ENCODE assay signal across 8 mouse cellular contexts in the genomic region with DNA sequence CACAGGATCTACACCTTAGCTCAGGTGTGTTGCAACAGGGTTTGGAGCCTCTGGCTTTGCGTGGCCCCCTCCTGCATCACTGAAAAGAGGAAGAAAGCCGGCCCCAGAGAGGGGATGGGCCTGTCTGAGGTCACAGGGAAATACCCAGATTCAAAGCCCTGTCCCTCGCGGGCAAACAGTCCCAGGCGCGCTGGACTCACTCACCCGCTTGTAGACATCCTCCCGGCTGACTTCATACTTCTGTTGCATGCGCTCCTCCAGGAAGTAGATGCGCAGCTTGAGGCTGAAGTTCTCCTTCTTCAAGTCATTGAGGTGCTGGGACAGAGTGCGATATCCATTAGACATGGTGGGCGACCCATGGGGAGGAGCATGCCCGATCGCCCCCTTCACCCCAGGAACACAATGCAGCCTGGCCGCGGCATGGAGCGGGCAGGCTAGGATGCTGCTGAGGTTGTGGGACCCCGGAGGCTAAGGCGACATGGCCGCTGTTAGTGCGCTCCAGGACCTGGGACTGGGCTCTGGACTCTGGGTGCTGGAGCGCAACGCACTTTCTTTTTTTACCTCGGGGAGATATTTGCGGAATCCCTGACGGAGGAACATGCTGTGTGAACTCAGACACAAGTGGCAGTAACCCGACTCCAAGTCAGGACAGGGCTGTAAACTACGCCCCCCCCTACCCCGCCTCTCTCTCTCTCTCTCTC.
DNase-seq lines count a peak whose midpoint lies in the region; ATAC-seq and TF ChIP-seq lines count a peak whose summit lies in the region.

No protein-coding gene starts in this region.

- peak overlapping the region; percentile 45 for H3K4me3 ChIP-seq in embryonic facial prominence, embryonic 11.5 days (ENCODE audit: low read depth, low read length)
- H3K4me3 ChIP-seq in heart, embryonic 12.5 days, result peak overlapping the region; percentile 59
- peak overlapping the region; percentile 50 for H3K4me3 ChIP-seq in kidney, embryonic 15.5 days (replicated peaks)
- H3K4me3 ChIP-seq in small intestine, adult 2 months (ENCODE audit: low read depth, low read length), result peak overlapping the region; percentile 69

- no peak for TF ChIP-seq POLR2A in small intestine, adult 2 months (IDR thresholded peaks at IDR 0.05; ENCODE audit: low read depth, low read length)

- peak; percentile 61 for ATAC-seq in embryonic facial prominence, embryonic 11.5 days (replicated peaks; ENCODE audit: insufficient number of reproducible peaks, low FRiP score, low TSS enrichment, low read depth)
- ATAC-seq in heart, embryonic 12.5 days (ENCODE audit: insufficient number of reproducible peaks, low FRiP score), result peak; percentile 72
- ATAC-seq in kidney, embryonic 15.5 days (replicated peaks; ENCODE audit: low FRiP score), result peak; percentile 76

- DNase-seq in ES-CJ7 (ENCODE audit: low read depth, low spot score), result peak; percentile 28
- peak; percentile 48 for DNase-seq in embryonic facial prominence, embryonic 11.5 days (ENCODE audit: low spot score)
- peak; percentile 50 for DNase-seq in lung, postnatal 36 days
- DNase-seq in left cerebral cortex, postnatal 10 days (ENCODE audit: extremely low spot score in 1 of 2, low spot score in 2 of 2), result no peak
- DNase-seq in frontal cortex, postnatal 14 days (ENCODE audit: low spot score in 2 of 2), result no peak

- under 1% methylated on average over 29 of the region's 29 CpGs for WGBS in embryonic facial prominence, embryonic 11.5 days
- WGBS in heart, embryonic 12.5 days, result 1% methylated on average over 29 of the region's 29 CpGs
- under 1% methylated on average over 29 of the region's 29 CpGs for WGBS in kidney, embryonic 15.5 days
- 2% methylated on average over 29 of the region's 29 CpGs for WGBS in small intestine, adult 2 months

- peaks cover 3% of the 10 kb centered on the region; the same call in 1 of the 2 replicates for H3K27me3 ChIP-seq in embryonic facial prominence, embryonic 11.5 days (ENCODE audit: control insufficient read depth, insufficient read depth, low read length)
- 0 out of 2 replicates have a peak, but pooled peaks cover 3% of the 10 kb centered on the region for H3K27me3 ChIP-seq in heart, embryonic 12.5 days (replicated peaks)
- H3K27me3 ChIP-seq in kidney, embryonic 15.5 days, result peaks cover 29% of the 10 kb centered on the region
- no peaks in the 10 kb centered on the region for H3K27me3 ChIP-seq in small intestine, adult 2 months (ENCODE audit: control insufficient read depth, insufficient read depth, low read length)

- no peaks in the 10 kb centered on the region for H3K9me3 ChIP-seq in embryonic facial prominence, embryonic 11.5 days (replicated peaks; ENCODE audit: control insufficient read depth, low read length)
- no peaks in the 10 kb centered on the region for H3K9me3 ChIP-seq in heart, embryonic 12.5 days (replicated peaks)
- no peaks in the 10 kb centered on the region for H3K9me3 ChIP-seq in kidney, embryonic 15.5 days (replicated peaks)

- no peaks in the 10 kb centered on the region for H3K4me1 ChIP-seq in embryonic facial prominence, embryonic 11.5 days (ENCODE audit: control insufficient read depth, insufficient read depth, low read length)
- peaks cover 38% of the 10 kb centered on the region for H3K4me1 ChIP-seq in heart, embryonic 12.5 days (replicated peaks)
- peaks cover 19% of the 10 kb centered on the region for H3K4me1 ChIP-seq in kidney, embryonic 15.5 days
- H3K4me1 ChIP-seq in small intestine, adult 2 months (ENCODE audit: control insufficient read depth, insufficient read depth, insufficient read length, low read length), result peaks cover 6% of the 10 kb centered on the region

- no peak overlapping the region for H3K27ac ChIP-seq in embryonic facial prominence, embryonic 11.5 days (replicated peaks; ENCODE audit: low read depth, low read length)
- H3K27ac ChIP-seq in heart, embryonic 12.5 days (ENCODE audit: poor library complexity, severe bottlenecking), result peak overlapping the region; percentile 96
- no peak overlapping the region for H3K27ac ChIP-seq in kidney, embryonic 15.5 days
- no peak overlapping the region for H3K27ac ChIP-seq in small intestine, adult 2 months (ENCODE audit: insufficient read depth, low read depth, low read length)

- H3K4me2 ChIP-seq in embryonic facial prominence, embryonic 11.5 days (ENCODE audit: low read depth, low read length), result peak overlapping the region; percentile 81
- peak overlapping the region; percentile 81 for H3K4me2 ChIP-seq in heart, embryonic 12.5 days
- peak overlapping the region; percentile 93 for H3K4me2 ChIP-seq in kidney, embryonic 15.5 days

- peak overlapping the region; percentile 14 for H3K9ac ChIP-seq in embryonic facial prominence, embryonic 11.5 days (replicated peaks; ENCODE audit: low read length)
- peak overlapping the region; percentile 80 for H3K9ac ChIP-seq in heart, embryonic 12.5 days
- H3K9ac ChIP-seq in kidney, embryonic 15.5 days, result peak overlapping the region; percentile 29; the same call in 1 of the 2 replicates

- intact Hi-C loops in left cerebral cortex, postnatal 10 days (cut with DNase I), result no loop called here

- H3K36me3 ChIP-seq in embryonic facial prominence, embryonic 11.5 days (replicated peaks; ENCODE audit: control insufficient read depth, insufficient read depth, low read depth, low read length), result no peaks in the 10 kb centered on the region
- no peaks in the 10 kb centered on the region for H3K36me3 ChIP-seq in heart, embryonic 12.5 days
- H3K36me3 ChIP-seq in kidney, embryonic 15.5 days, result no peaks in the 10 kb centered on the region
- no peaks in the 10 kb centered on the region for H3K36me3 ChIP-seq in small intestine, adult 2 months (ENCODE audit: control insufficient read depth, insufficient read depth, low read length)

- no peak for TF ChIP-seq CTCF in small intestine, adult 2 months (IDR thresholded peaks at IDR 0.05; ENCODE audit: extremely low read depth, insufficient read length, insufficient replicate concordance, low read depth, low read length)

Comparison
In these comparisons a context has a peak if more than half of its experiments do, and no peak if none do; other contexts are left out.
1. DNase-seq: peak in ES-CJ7 (single experiment), embryonic facial prominence, embryonic 11.5 days (single experiment) and lung, postnatal 36 days (single experiment); none in left cerebral cortex, postnatal 10 days (0 of 2) and frontal cortex, postnatal 14 days (0 of 2).
2. H3K9ac ChIP-seq: peak in every context shown above with its lines; median percentile 80 in heart, embryonic 12.5 days; 29 in kidney, embryonic 15.5 days; 14 in embryonic facial prominence, embryonic 11.5 days.
3. Peak in every context shown above with its lines, with median percentiles within 50 percentile points of each other: ATAC-seq, H3K4me2 ChIP-seq and H3K4me3 ChIP-seq.